ENCODE assay signal across 8 mouse cellular contexts in the genomic region with DNA sequence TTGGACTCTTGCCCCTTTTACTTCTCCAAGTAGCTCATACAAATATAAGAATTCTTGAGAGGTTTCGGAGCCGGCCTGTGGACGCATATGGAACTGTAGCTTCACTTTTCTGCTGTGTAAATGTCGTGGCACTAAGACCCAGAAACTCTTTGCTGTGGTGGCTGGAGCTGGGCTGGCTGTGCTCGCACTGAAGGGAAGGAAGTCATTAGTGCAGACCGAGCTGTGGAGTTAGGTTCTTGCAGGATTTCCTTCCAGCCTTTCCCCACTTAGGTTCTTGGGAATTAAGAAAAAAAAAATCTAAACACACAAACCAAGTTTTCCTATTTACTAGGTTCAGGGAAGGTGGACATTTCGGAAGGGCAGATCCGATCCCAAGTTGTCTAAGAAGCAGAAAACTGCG.
DNase-seq lines count a peak whose midpoint lies in the region; ATAC-seq and TF ChIP-seq lines count a peak whose summit lies in the region.

No protein-coding gene starts in this region.

- 2% methylated on average over 9 of the region's 9 CpGs for WGBS in hindbrain, embryonic 14.5 days

- peak overlapping the region; percentile 77 for H3K9ac ChIP-seq in hindbrain, embryonic 14.5 days

- H3K4me1 ChIP-seq in hindbrain, embryonic 14.5 days (replicated peaks; ENCODE audit: control insufficient read depth, insufficient read depth, low read length) = peaks cover 28% of the 10 kb centered on the region

- peak; percentile 80 for DNase-seq in T-cell, adult 2 months (ENCODE audit: low spot score)
- peak; percentile 85 for DNase-seq in gastrocnemius, adult 2 months
- DNase-seq in hindbrain, embryonic 14.5 days (ENCODE audit: low spot score) = peak; percentile 87
- peak; percentile 53 to 78 for DNase-seq in layer of hippocampus, postnatal 14 days (ENCODE audit: low spot score in 2 of 2)
- DNase-seq in lung, postnatal 10 days = peak; percentile 90
- DNase-seq in ovary, postnatal 10 days (ENCODE audit: low spot score) = peak; percentile 24
- peak; percentile 62 for DNase-seq in thymus, postnatal 0 days (ENCODE audit: low spot score)

- H3K36me3 ChIP-seq in hindbrain, embryonic 14.5 days (replicated peaks; ENCODE audit: control insufficient read depth, insufficient read depth) = no peaks in the 10 kb centered on the region

- peak; percentile 53 for TF ChIP-seq CTCF in gastrocnemius, adult 2 months (IDR thresholded peaks at IDR 0.05)

- no peaks in the 10 kb centered on the region for H3K27me3 ChIP-seq in hindbrain, embryonic 14.5 days (ENCODE audit: control insufficient read depth, insufficient read depth, low read length)

- ATAC-seq in common myeloid progenitor, adult 5-6 weeks (replicated peaks; ENCODE audit: low read depth, poor library complexity, severe bottlenecking) = peak; percentile 89
- ATAC-seq in hindbrain, embryonic 14.5 days (ENCODE audit: low FRiP score) = peak; percentile 89

- no peaks in the 10 kb centered on the region for H3K9me3 ChIP-seq in hindbrain, embryonic 14.5 days (ENCODE audit: control insufficient read depth, low read length)

- peak overlapping the region; percentile 85 for H3K4me2 ChIP-seq in hindbrain, embryonic 14.5 days (replicated peaks)

- peak overlapping the region; percentile 83 for H3K4me3 ChIP-seq in gastrocnemius, adult 2 months
- H3K4me3 ChIP-seq in hindbrain, embryonic 14.5 days (replicated peaks; ENCODE audit: low read length) = peak overlapping the region; percentile 67

- H3K27ac ChIP-seq in gastrocnemius, adult 2 months = peak overlapping the region; percentile 94
- peak overlapping the region; percentile 92 for H3K27ac ChIP-seq in hindbrain, embryonic 14.5 days

- intact Hi-C loops in gastrocnemius, adult 2 months (cut with DNase I) = loop anchor here (2.0 to 5.0 kb wide), 2 partner anchors 28 to 139 kb away; no protein-coding TSS in a partner anchor

Comparison
In these comparisons a context has a peak if more than half of its experiments do, and no peak if none do; other contexts are left out.
1. Peak in every context shown above with its lines: DNase-seq, ATAC-seq, H3K4me3 ChIP-seq and H3K27ac ChIP-seq.
2. DNase-seq: peak in every context shown above with its lines; median percentile 90 in lung, postnatal 10 days; 87 in hindbrain, embryonic 14.5 days; 85 in gastrocnemius, adult 2 months; 80 in T-cell, adult 2 months; 66 in layer of hippocampus, postnatal 14 days; 62 in thymus, postnatal 0 days; 24 in ovary, postnatal 10 days.